Mouse (Mus musculus): ENCODE results near the gene Ube2d2b.

DNA sequence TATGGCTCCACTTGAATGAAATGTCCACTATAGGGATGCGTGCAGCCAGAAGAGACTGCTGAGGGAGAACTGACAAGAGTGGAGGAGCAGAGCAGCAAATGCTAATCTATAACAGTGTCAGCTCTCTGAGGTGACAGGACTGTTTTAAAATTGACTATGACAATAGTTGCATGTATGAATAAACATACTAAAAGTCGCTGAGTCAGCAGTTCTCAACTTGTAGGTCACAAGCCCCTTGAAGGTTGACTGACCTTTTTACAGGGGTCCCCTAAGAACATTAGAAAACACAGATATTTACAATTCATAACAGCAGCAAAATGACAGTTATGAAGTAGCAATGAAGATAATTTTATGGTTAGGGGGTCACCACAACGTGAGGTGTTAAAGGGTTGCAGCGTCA lies 19.1 kb downstream of the Ube2d2b start:
- TF ChIP-seq CTCF (IDR thresholded peaks at IDR 0.05; ENCODE audit: low read depth) (no peak), EP300 (IDR thresholded peaks at IDR 0.05; ENCODE audit: low read depth) (no peak)
